Mouse (Mus musculus) ES-E14 (cell line): ENCODE results near the gene Gna15.

Experiments used
- HCFC1 ChIP-seq: IDR thresholded peaks from 2 replicates; pipeline ENCODE4 v1.6.1; 2012; ENCODE audit warnings: low read length, inconsistent platforms, borderline replicate concordance; ENCODE audit not compliant: insufficient read depth
- ZNF384 ChIP-seq: IDR thresholded peaks from 2 replicates; pipeline ENCODE4 v1.6.1; 2012; ENCODE audit warnings: low read depth, low read length, inconsistent platforms

DNA sequence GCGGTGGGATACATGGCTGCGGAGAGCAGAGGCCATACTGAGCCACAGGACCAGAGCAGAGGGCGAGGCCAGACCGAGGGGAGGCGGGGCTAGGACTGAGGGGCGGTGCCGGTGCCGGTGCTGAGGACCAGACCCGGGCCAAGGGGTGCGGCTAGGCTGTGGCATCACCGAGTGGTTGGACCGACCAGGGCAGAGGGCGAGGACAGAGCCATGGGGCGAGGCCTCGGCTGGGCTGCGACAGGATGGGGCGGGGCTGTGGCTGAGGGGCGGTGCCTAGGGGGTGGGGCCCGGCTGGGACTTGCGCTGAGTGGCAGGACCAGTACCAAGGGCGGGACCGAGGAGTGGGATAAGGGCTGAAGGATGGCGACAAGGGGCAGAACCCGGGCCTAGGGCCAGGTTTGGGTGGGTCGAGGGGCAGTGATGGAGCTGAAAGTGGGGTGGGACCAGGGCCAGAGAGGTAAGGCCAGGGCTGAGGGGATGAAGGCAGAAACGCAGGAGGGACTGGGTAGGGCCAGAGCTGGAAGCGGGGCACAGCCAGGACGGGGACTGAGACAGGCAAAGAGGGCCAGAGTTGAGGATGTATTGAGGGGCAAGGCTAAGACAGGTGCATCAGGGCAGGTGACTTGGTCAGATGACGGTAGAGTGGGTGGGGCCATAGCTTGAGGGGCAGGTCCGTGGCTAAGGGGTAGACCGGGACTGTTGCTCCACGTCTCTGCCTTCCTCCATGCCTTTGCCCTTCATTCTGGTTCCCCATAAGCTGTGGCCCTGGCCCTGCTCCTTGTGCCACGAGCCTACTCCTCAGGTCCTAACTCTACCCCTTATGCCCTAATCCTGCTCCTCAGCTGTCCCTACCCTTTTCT lies 59.4 kb downstream of the Gna15 start:
- no peak for TF ChIP-seq HCFC1
- TF ChIP-seq ZNF384, result no peak
